Mouse (Mus musculus) adrenal gland, postnatal 36 days (tissue): ENCODE measurements at regions not wholly inside any gene's neighbourhood (a gene's known extent, or its start where the extent isn't known, plus 50 kb on each side); places are given as distances from the start of the nearest gene placed in this dataset.

Experiments used
- DNase-seq, 2 experiments: peaks; one replicate each; pipeline ENCODE4 v3.0.0; 2021; ENCODE audit warnings: mixed read lengths in 1 of 2

DNA sequence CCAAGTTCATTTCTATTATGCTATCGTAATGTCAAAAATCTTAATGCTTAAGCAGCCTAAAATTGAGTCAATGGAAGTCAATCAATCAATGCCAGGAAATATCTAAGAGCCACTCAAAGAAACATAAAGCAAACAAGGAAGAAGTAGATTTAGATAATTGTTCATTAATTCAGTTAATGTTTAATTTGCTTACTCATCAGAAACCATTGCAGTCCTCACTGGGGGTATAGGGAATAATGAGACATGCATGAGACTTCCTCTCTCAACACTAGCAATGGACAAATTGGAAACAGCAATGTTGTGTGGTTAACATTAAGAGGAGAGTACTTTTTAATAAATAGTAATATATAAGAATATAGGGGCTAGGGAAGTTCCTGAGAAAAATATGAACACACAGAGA lies 209.9 kb downstream of the Etaa1 start:
- no peak for DNase-seq

DNA sequence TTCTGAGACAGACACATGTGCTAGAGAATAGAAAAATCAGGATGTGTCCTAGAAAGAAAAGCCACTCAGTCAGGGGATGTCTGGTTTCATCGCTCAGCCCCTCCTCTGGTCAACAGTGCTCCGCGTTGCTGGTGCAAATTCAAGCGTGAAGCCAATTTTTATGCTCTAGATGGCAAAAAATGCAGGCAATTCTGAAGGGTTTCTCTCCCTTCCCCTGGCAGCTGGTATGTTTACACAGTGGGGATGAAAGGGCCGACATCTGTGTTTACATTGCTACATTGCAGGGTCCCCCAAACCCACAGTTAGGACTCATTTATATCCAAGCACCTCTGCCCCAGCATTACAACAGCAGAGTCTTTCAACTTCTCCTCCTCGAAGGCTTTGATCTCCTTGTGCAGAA lies 203.3 kb downstream of the Etaa1 start:
- DNase-seq, result no peak

DNA sequence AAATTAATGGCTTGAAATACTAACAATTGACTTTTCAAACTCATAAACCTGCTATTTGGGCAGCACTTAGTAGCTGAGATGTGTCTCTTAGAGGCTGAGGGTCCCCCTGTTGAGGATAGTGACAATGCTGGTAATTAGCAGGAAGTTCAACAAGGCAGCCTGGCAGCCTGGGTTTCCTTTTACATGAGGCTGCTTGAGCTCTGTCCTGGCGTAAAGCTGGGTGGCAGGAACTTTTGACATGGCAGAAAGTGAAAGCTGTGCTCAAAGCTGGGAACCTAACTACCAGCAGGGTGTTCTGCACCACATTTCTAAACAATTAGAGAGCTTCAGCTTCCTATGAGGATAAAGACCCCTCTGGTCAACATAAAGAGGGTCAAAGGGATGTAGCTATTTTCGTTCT lies 194.5 kb downstream of the Etaa1 start:
- no peak for DNase-seq

DNA sequence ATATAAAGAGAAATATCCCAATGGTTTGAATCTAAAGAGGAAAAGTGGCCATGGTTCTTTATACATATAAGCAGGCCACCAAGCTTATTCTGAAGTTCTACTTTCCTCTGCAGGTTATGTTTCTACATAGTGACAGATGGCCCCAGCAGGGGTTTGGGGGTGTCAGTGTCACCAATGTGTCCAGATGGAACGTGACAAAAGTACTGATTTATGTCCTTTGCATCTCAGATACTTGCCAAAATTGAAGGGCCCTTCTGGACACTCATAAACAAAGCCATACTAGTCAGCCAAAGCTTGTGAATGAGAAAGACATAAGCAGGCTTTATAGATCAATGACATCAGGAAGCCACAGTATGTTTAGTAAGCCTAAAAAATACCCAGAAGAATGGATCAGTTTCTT lies 190.3 kb downstream of the Etaa1 start:
- DNase-seq, result no peak

DNA sequence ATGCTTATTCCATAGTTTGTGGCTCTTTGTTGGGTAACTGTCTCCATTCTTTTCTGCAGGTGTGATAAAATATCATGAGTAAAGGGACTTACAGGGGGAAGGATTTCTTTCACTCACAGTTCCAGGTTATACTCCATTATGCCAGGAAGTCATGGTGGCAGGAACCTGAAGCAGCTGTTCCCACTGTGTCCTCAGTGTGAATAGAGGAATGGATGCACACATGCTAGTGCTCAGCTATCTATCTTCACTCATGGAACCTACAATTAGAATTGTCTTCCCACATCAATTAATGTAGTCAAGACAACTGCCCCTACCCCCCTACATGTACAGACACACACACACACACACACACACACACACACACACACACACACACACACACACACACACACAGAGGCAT lies 189.5 kb downstream of the Etaa1 start:
- DNase-seq, result no peak

DNA sequence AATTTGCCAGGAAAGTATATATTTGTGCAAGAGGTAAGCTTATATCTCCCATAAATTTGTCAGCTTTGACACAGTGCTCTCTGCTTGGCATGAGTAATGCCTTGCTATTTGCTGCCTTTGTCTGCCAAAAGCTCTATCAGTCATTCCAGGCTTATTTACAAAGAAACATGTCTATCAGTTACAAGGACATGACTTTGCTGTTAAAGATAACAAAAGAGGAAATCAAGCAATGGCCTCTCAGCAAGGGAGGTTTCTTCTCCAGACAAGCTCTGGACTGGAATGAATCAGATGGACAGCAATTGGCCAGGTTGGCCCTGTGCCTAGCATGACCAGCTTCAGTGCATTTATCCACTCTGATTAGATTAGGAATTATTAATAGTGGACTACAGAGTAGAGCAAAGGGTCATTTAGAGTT lies 185.3 kb downstream of the Etaa1 start:
- DNase-seq, result peak; percentile 84 to 89

DNA sequence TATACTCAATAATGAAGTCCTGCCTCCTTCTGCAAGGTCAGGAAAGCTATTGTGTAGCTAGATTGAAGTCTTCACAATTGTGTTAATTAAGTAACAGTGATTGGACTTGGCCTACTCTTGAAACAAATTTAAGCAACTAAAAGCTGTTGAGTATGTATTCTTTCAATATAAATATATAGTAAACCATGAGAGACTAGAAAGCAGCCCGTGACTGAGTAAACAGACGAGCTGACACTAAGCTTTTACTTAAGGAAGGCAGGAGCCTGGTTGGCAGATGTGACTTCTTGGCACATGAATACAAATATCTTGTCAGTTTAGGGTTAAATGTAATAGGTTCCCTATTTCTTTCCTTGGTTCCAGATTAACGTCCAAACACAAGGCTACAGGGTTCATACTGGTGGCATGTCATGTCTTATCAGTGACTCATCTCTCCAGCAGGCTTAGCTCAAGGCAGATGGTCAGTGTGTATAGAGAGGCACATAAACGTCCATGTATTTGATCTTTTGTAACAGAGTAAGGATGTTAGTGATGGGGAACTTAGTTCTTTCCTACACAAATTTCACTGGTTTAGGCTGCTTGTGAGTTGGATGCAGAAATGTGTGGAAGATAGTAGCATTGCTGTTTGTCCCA lies 184.7 kb downstream of the Etaa1 start:
- no peak for DNase-seq

DNA sequence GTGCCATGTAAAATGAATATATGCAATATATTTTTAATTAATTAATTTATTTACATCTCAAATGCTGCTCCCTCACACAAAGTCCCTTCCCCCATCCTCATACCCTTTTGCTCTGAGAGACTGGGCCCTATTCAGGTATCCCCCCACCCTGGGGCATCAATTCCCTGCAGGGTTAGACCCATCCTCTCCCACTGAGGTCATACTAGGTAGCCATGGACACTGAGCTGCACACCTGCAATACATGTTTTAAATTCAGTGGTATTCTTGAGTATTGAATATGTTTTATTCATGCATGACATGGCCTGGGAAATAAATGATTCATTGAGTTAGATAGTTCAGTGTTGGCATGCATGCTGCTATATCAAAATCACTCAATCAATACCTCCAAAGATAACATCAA lies 156.0 kb downstream of the Etaa1 start:
- no peak for DNase-seq

DNA sequence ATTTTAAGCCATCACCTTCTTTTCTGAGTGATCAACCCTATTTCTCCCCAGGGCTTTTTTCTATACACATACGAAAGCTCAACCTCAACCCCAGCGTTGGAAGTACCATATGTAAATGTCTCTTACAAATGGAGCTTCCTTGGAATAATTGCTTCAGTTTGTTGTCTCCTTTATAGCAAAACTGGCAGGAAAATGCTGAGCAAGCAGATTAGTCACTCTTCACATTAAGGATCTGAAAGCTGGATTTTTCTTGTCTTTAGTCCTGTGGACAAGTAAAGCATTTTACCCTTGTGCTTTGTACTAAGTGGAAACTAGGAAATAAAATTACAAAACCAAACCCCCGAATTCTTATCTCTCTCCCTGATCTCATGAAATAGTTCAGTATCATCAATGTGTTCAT lies 145.8 kb downstream of the Etaa1 start:
- DNase-seq, result no peak

DNA sequence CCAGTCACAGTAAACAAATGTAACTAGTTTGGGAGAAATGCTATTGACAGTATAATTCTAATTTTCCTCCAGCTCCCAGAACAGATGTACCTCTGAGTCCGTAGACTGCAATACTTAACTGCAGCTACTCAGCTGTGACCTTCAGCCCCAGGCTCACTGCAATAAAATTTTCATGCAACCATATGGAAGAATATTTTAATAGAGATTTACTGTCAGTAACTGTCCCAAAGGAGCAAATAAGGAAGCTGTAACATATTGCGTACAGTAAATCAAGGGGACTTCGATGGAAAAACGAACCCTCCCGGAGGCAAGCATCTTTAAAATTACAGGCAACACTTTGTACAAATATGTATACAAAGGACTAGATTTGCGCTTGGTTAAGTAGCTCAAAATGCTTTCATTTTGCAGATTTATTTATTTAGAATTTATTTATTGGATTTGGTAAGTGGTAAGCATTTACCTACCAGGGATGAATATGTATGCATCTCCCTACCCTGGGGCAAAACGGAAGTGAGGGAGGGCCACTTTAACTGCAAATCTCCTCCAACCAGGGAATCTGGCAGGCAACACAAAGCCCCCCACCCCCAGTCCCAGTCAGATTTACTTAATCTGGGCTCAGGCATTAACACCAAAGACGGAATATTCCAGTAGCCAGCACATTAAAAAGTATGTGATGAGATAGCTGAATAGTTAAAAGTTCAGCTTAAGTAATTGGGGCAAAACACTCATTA lies 141.7 kb downstream of the Etaa1 start:
- DNase-seq, result no peak

DNA sequence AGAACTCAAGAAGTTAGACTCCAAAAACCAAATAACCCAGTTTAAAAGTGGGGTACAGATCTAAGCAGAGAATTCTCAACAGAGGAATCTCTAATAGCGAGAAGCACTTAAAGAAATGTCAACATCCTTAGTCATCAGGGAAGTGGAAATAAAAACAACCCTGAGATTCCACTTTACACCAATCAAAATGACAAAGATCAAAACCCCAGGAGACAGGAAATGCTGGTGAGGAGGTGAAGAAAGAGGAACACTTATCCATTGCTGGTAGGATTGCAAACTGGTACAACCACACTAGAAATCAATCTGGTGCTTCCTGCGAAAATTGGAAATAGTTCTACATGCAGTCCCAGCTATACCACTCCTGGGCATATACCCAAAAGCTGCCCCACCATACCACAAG lies 111.0 kb downstream of the Etaa1 start:
- no peak for DNase-seq

DNA sequence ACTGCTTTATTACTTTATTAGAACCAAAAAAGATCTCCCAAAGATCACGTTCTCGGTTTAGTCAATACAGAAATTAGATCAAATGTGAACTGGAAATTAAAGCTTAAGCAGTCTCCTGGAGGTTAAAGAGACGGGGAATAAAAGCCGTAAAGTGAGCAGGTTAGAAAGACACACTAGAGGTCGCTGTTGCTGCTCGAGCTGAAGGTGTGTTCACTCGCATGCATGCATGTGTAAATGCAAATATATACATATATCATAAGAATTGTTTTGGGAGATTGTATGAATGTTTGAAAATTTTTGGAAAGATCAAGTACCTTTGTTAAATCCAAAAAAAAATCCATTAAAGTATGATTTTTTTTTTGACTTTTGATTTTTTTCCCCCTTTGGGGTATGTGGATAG lies 101.3 kb downstream of the Etaa1 start:
- peak; percentile 35 to 47 for DNase-seq

DNA sequence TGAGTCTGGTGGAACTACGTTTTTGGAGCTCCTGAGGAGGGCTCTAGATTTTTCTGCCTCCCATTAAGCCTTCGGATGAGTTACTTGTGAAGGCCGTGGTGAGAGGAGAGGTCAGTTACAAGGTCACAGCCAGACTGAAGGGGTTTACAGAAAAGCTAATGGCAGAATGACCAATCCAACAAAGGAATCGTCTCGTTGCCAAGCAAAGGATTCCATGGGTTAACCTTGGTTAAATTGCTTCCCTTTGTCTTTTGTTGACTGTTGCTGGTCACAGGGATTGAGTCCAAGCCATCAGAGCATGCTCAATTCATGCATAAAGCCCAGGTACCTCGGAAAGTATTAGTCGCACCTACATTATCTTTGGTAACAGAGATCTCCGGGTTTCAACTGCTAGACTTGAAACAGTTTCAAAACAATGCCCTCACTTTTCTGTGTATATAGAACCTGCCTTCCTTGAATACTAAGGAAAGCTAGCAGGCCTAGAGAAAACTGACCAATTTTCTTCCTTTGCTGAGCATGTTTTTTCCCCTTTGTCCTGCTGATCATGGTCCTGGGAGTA lies 100.3 kb downstream of the Etaa1 start:
- no peak for DNase-seq

DNA sequence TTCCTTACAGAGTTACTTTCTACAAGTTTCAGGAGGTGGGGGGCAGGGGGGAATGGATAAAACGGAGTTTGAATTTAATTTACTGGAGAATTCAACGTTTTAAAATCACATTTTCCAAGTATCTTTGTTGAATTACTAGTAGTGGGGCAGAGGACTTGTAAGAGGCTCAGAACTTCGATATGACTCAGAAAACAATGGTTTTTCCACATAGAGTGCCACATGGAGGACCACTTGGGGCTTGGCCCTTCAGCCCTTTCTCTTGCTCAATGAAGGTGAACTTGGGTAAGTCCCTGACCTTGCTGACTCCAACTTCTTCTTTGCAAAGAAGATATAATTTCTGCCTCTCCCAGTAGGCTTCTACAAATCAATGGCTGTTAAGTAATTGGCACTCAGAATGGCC lies 99.8 kb downstream of the Etaa1 start:
- no peak for DNase-seq

DNA sequence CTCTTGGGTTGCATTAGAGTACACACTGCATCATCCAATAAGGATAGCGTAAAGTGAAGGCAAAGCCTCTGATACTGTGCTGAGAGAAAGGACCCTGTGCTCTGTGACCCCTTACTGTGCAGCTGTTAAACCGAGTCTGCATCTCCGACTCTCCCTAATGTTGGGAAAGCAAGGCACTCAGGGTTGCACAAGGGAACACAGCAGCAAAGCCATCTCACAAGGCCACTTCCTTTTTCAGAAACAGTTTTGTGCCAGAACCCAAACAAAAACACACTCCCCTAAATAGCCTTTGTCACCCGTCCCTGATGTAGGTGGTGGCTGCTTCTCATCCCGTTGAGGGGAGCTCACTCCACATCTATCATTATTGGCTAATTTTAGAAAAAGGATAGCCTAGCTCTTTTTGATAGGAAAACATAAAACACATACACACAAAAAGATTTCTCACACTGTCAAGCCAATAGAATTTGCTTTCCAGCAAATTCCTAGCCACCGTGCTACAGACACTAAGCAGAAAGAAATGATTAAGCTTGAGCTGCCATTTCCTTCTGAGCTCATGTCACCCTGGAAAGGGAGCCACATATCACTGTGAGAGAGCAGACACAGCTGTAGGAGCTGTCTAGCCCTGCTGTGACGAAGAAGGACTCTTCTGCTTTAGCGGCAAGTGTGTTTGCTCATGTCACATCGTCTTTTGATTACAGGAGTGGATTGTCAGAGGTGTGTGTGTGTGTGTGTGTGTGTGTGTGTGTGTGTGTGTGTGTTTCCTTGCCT lies 94.1 kb downstream of the Etaa1 start:
- peak in 1 of 2 experiments; percentile 8 for DNase-seq

DNA sequence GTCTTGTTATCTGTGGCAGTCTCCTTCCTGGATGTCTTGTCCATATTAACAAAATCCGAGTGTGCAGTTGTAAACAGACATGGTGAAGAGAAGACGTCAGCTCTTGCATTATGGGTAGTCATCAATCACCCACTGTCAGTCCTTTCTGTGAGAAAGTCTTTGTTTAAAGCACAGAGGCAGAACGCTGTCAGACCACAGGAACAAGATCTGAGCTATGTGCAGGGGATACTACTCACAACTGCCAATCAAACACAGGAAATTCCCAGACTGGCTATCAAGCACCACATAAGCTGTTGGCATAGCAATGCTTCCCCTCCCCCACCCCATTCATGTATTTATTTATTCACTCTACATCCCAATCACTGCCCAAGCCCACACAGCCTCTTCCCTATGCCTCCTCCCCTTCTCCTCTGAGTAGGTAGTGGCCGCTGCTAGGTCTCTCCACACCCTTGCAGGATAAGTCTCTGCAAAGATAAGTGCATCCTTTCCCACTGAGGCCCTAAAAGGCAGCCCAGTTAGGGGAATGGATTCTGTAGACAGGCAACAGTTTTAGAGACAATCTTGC lies 88.8 kb downstream of the Etaa1 start:
- DNase-seq, result no peak

DNA sequence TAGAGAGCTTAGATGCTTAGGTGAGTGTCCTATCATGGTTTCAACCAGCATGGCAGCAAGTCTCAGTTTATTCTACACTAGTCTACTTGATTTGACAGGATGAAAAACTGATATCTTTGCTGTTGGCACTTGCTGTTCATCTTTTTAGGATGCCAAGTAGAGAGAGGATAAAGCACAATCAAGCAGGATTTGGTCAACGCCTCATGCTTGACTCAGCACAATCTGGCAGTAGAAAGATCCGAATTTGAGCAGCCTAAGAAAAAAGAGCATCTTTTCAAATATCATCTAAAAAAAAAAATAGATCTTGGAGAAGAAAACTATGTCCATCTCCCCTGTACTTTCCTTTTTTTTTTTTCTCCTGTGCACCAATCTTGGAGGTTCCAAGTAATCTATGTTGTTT lies 83.0 kb downstream of the Etaa1 start:
- DNase-seq, result no peak

DNA sequence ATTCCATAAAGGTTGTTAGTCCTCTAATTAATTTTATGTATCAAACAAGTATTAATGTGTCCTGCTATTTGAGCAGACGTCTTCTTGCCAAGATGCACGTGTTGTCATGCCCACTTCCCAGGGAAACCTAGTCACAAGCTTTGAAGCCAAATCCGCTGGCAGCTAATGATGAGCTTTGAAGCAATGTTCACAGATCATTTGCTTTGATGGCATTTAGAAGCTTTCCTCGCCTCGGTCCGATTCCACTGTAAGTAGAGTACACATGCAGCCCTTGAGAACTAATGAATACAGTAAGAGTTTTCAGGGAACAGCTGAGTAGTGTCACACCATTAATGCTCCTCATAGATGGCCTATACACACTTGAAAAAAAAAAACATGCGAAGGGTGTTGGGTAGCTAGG lies 81.8 kb downstream of the Etaa1 start:
- no peak for DNase-seq

DNA sequence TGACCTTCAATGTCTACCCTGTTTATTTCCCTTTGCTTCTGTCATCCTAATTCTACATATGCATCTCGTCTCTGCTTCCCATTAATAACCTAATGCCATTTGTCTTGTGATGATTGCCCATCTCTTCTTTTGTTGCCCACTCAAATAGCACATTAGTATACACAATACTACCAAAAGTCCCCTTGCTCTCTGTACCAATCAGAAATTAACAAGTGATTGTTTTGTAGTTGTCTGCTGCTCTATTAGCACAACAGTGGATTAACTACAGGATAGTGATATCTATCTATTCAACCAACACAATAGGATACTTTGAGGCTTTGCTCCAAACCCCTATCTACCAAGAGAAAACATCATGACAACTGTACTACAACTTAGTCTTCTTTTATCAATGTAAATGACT lies 70.4 kb downstream of the Etaa1 start:
- no peak for DNase-seq
